Mouse (Mus musculus): ENCODE data around the gene Decr2. TPM values are rescaled to one million over a fixed set of nuclear protein-coding genes. Genes with fewer than 3 reads are reported as not detected.
"Not testable (repeated sequence)": the region's sequence is repeated elsewhere in the genome, so short reads cannot be mapped to it uniquely, and the experiment has no call there.

The Decr2 gene
- polyA plus RNA-seq, 1 experiment from 2014 or later = 39.4 TPM

DNA sequence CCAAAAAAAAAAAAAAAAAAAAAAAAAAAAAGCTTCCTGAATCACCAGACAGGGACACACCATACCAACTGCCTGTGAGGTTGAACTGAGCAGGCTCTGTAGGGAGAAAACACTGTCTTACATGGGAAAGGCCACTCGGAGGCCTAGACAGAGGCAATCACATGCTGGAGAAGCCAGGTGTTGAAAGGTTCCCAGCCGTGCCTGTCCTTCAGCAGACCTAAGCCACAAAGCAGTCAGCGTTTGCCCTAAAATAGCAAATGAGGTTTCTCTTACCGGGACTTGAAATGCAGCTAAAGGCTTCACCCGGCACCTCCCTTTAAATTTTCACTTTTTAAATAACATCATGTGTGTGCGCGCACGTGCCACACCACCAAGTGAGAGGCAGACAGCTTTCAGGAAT, 42.0 kb downstream of the Decr2 start:
- no peak for ATAC-seq
- Histone ChIP-seq H3K4me3 (replicated peaks) (no peak overlapping the region), H3K4me1 (replicated peaks) (no peaks in the 10 kb centered on the region; the same call in 1 of the 2 replicates), H3K4me2 (replicated peaks) (no peak overlapping the region), H3K27ac (no peak overlapping the region), H3K9ac (no peak overlapping the region), H3K27me3 (replicated peaks) (no peaks in the 10 kb centered on the region), H3K9me3 (no peaks in the 10 kb centered on the region), H3K36me3 (no peaks in the 10 kb centered on the region)
- WGBS = 90% methylated on average over 8 of the region's 8 CpGs

DNA sequence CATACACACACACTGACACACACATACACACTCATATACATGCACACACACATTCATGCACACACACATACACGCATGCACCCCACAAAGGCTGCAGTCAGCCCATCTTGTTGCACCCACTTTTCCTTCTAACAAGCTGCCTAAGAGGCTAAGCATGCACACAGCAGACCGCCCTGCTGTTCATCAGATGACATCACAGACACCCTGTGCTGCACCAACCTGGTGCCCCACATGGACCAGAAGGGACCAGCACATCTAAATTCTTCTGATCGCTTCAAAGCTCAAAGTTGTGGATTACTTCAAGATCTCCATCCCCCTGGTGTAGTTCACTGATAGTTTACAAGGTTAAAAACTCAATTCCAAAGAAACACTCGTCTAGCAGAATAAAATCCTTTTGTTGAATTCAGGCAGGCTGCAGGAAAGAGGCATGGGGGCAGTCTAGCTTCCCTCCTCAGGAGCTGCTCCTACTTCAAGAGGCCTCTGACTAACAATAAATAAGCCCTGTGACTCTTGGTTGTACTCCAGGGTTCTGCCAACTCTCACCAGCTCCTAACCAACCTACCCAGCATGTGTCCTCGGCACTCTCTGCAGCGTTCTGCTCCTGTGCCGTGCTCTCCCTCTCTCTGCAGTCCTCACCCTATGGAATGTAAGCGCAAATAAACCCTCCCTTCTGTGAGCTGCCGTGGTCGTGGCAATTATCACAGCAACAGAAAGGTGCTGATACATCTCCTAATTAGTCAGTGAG, 43.7 kb downstream of the Decr2 start:
- no peaks in the 10 kb centered on the region for H3K9me3 ChIP-seq
- H3K27me3 ChIP-seq (replicated peaks) = no peaks in the 10 kb centered on the region
- H3K4me3 ChIP-seq (replicated peaks) = no peak overlapping the region
- H3K4me2 ChIP-seq (replicated peaks) = no peak overlapping the region
- no peaks in the 10 kb centered on the region for H3K36me3 ChIP-seq
- H3K4me1 ChIP-seq (replicated peaks) = no peaks in the 10 kb centered on the region; the same call in 1 of the 2 replicates
- ATAC-seq = no peak
- 55% methylated on average over 10 of the region's 10 CpGs for WGBS
- no peak overlapping the region for H3K9ac ChIP-seq
- H3K27ac ChIP-seq = no peak overlapping the region

DNA sequence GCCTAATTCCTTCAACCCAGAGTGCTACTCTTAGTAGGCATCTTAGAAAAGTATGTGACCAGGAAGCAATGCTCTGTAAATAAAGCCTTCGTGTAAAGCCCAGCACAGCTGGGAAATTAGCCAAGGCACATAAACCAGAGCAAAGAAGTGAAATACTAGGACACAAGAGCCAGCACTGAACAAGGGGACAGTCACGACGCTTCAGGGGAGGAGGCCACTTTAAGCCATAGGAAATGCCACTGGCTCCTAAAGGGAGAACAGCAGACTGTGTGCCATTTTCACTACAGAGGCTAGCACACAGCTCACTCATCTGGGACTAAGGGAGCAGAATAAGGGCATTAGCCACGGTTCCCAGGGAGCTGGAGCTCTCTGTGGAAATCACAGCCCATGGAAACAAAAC, 44.9 kb downstream of the Decr2 start:
- no peaks in the 10 kb centered on the region for H3K36me3 ChIP-seq
- no peaks in the 10 kb centered on the region; the same call in 1 of the 2 replicates for H3K4me1 ChIP-seq (replicated peaks)
- no peak overlapping the region for H3K27ac ChIP-seq
- no peak overlapping the region for H3K4me2 ChIP-seq (replicated peaks)
- no peaks in the 10 kb centered on the region for H3K9me3 ChIP-seq
- no peak overlapping the region for H3K4me3 ChIP-seq (replicated peaks)
- no peak overlapping the region for H3K9ac ChIP-seq
- no peak for ATAC-seq
- H3K27me3 ChIP-seq (replicated peaks) = no peaks in the 10 kb centered on the region
- WGBS = 57% methylated on average over 4 of the region's 4 CpGs

DNA sequence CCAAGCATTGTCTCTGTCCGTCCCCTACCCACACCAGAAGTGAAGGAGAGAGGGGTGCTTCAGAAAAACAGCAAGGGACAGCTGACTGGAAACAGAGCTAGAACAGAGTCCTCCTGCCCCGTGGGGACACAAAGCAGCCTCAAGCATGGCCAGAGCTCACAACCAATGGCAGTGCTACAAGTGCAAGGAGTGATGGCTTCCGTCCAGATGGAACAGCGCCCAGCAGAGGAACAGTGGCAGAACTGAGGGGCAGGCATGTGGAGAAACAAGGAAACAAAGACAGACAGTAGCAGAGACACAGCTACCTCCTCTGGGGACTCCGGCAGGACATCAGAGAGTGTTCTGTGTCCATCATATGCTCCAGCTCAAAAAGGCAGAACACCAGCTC, 46.9 kb downstream of the Decr2 start:
- 73% methylated on average over 5 of the region's 5 CpGs for WGBS

DNA sequence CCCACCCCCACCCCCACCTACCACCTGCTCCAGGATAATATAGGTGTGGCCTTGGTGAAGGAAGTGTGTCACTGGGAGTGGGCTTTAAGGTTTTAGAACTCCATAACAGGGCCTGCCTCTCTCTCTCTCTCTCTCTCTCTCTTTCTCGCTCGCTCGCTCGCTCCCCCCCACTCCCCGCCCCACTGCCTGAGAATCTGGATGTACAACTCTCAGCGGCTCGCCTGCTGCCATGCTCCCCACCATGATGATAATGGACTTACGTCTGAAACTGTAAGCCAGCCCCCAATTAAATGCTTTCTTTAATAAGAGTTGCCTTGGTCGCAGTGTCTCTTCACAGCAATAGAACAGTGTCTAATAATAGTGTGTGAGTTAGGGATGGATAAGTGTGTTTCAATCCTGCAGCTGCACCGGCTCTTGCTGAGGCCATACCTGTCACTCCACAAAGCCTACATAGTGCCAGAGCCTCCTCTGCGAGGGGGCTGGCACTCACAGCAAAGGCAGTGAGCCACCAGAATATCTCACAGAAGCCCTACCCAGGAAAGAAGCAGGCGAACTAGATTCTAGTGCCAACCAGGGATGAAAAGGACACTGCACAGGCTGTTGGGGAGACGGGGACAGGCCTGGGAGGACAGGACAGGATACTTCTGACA, 47.4 kb downstream of the Decr2 start:
- Histone ChIP-seq H3K9ac (no peak overlapping the region), H3K36me3 (no peaks in the 10 kb centered on the region), H3K4me3 (replicated peaks) (no peak overlapping the region), H3K4me1 (replicated peaks) (no peaks in the 10 kb centered on the region; the same call in 1 of the 2 replicates), H3K4me2 (replicated peaks) (no peak overlapping the region), H3K27ac (no peak overlapping the region), H3K27me3 (replicated peaks) (no peaks in the 10 kb centered on the region), H3K9me3 (no peaks in the 10 kb centered on the region)
- ATAC-seq = no peak
- WGBS = 83% methylated on average over 13 of the region's 13 CpGs

More for the DNA sequence above, 46.9 kb downstream of the Decr2 start:
- no peak for ATAC-seq
- no peak overlapping the region for H3K27ac ChIP-seq
- H3K9ac ChIP-seq = peak overlapping the region; percentile 18; the same call in 1 of the 2 replicates
- no peaks in the 10 kb centered on the region for H3K36me3 ChIP-seq
- H3K4me2 ChIP-seq (replicated peaks) = no peak overlapping the region
- H3K9me3 ChIP-seq = no peaks in the 10 kb centered on the region
- no peak overlapping the region for H3K4me3 ChIP-seq (replicated peaks)
- no peaks in the 10 kb centered on the region; the same call in 1 of the 2 replicates for H3K4me1 ChIP-seq (replicated peaks)
- H3K27me3 ChIP-seq (replicated peaks) = no peaks in the 10 kb centered on the region

DNA sequence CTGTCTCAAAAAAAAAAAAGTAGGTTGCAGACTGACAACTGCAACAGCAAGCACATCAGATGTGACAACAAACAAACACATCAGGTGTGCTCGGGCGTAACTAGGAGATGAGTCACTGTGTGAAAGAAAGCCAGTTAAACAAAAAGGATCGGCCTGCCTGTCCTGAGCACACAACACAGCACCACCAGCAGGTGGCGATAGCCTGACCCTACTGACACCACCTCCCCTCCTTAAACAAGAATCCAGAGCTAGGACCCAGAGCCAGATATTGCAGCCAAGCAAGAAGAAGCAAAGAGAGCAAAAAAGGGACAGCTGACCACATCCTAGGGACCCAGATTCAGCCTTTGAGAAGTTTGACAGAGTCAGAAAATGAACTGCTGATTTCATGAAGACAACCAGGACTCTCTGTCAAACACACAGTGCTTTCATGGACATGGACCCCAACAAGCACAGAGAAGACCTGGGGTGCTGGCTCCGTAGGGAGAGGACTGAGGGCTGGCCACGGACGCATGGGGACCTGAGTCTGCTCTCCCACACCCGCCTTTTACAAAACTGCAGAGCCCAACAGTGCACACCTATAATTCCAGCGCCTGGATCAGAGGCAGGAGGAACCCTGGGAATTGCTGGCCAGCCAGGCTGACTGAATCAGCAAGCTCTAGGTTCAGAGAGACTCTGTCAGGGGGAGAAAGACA, 48.9 kb downstream of the Decr2 start:
- H3K27me3 ChIP-seq (replicated peaks) = no peaks in the 10 kb centered on the region
- peak; percentile 63 for ATAC-seq
- H3K9me3 ChIP-seq = no peaks in the 10 kb centered on the region
- no peaks in the 10 kb centered on the region for H3K36me3 ChIP-seq
- no peak overlapping the region for H3K27ac ChIP-seq
- no peak overlapping the region for H3K4me2 ChIP-seq (replicated peaks)
- H3K4me1 ChIP-seq (replicated peaks) = no peaks in the 10 kb centered on the region; the same call in 1 of the 2 replicates
- WGBS = 46% methylated on average over 9 of the region's 9 CpGs
- no peak overlapping the region for H3K9ac ChIP-seq
- H3K4me3 ChIP-seq (replicated peaks) = no peak overlapping the region

DNA sequence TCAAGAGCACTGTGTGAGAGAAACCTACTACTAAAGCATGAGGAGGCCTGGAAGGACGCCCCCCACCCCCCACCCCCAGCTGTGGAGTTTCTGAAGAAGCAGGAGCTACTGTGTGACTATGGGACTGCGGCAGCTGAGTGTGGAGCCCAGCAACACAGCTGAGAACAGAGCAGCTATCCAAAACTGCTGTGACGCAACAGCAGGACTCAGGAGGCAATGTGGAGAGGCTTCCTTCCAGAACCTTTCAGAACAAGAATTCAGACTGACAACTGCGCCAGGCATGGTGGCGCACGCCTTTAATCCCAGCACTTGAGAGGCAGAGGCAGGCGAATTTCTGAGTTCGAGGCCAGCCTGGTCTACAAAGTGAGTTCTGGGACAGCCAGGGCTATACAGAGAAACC, 49.4 kb downstream of the Decr2 start:
- ATAC-seq; H3K27me3 ChIP-seq (replicated peaks); H3K4me3 ChIP-seq (replicated peaks); H3K36me3 ChIP-seq; H3K4me2 ChIP-seq (replicated peaks); H3K4me1 ChIP-seq (replicated peaks); H3K27ac ChIP-seq; H3K9ac ChIP-seq; H3K9me3 ChIP-seq: not testable (repeated sequence)
- 86% methylated on average over 8 of the region's 8 CpGs for WGBS

DNA sequence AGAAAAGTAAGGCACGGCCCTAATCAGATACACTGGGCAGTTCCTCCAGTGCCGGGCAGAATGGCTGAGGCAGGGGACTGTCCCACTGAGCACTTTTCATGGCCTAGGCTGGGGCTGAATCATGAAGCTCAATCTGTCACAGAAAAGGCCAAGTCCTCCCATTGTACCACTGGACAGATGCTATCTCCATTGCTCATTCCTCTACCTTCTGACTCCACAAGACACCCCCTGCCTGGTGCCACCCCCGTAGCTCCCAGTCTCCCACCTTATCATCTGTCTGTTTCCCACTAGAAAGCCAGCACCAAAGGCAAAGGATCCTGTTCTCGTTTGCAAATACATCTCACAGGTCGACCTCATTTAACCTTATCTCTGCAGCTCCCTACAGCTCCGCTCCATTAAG, 58.1 kb downstream of the Decr2 start:
- Histone ChIP-seq H3K4me3 (replicated peaks) (no peak overlapping the region), H3K27me3 (replicated peaks) (no peaks in the 10 kb centered on the region), H3K36me3 (no peaks in the 10 kb centered on the region), H3K27ac (no peak overlapping the region), H3K9me3 (no peaks in the 10 kb centered on the region), H3K4me2 (replicated peaks) (no peak overlapping the region), H3K9ac (no peak overlapping the region), H3K4me1 (replicated peaks) (no peaks in the 10 kb centered on the region)
- 74% methylated on average over 6 of the region's 6 CpGs for WGBS
- no peak for ATAC-seq

DNA sequence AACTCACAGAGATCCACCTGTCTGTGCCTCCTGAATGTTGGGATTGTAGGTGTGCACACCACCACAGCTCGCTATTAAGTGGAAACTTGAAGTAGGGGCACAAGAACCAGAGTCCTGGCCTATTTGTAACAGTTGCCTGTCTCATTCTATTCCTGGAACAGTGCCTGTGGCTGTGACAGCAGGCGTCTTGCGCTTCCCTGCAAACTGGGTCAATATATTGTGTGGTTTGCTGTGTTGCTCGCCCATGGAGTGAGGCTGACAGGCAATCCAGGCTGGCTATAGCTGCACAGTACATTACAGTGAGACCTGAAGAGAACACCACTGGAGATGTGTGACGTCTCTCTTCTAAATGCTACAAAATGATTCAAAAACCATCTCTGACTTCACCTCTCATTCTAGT, 58.6 kb downstream of the Decr2 start:
- WGBS = 92% methylated on average over 5 of the region's 5 CpGs
- ATAC-seq = no peak
- H3K9ac ChIP-seq = no peak overlapping the region
- H3K27me3 ChIP-seq (replicated peaks) = no peaks in the 10 kb centered on the region
- no peaks in the 10 kb centered on the region for H3K9me3 ChIP-seq
- no peaks in the 10 kb centered on the region for H3K36me3 ChIP-seq
- no peak overlapping the region for H3K4me2 ChIP-seq (replicated peaks)
- H3K4me3 ChIP-seq (replicated peaks) = no peak overlapping the region
- no peak overlapping the region for H3K27ac ChIP-seq
- H3K4me1 ChIP-seq (replicated peaks) = no peaks in the 10 kb centered on the region

Other genes starting within 250 kb of the Decr2 start
- gene Gm20683, start 248.6 kb downstream of the Decr2 start, polyA plus RNA-seq (2015; fragmentation: Nextera tagmentation; extraction: Ambion mirVana) = 1.1 and 2.4 TPM in 2 replicates
- 19.2 and 22.1 TPM in 2 replicates for gene Rhot2, start 245.5 kb downstream of the Decr2 start, polyA plus RNA-seq (2015; fragmentation: Nextera tagmentation; extraction: Ambion mirVana)
- 14.0 and 18.7 TPM in 2 replicates for gene Wdr90, start 228.8 kb downstream of the Decr2 start, polyA plus RNA-seq (2015; fragmentation: Nextera tagmentation; extraction: Ambion mirVana)
- gene Mcrip2, start 221.6 kb downstream of the Decr2 start, polyA plus RNA-seq (2015; fragmentation: Nextera tagmentation; extraction: Ambion mirVana) = 73.0 and 77.0 TPM in 2 replicates
- 53.5 and 67.8 TPM in 2 replicates for gene Mettl26, start 215.3 kb downstream of the Decr2 start, polyA plus RNA-seq (2015; fragmentation: Nextera tagmentation; extraction: Ambion mirVana)
- gene Wfikkn1, start 209.5 kb downstream of the Decr2 start, polyA plus RNA-seq (2015; fragmentation: Nextera tagmentation; extraction: Ambion mirVana) = 0.29 and 0.36 TPM in 2 replicates
- gene Rab40c, start 170.6 kb downstream of the Decr2 start, polyA plus RNA-seq (2015; fragmentation: Nextera tagmentation; extraction: Ambion mirVana) = 21.4 and 24.9 TPM in 2 replicates
- gene Pigq, start 145.4 kb downstream of the Decr2 start, polyA plus RNA-seq (2015; fragmentation: Nextera tagmentation; extraction: Ambion mirVana) = 52.1 and 56.4 TPM in 2 replicates
- 0.10 and 0.46 TPM in 2 replicates for gene Nhlrc4, start 145.4 kb downstream of the Decr2 start, polyA plus RNA-seq (2015; fragmentation: Nextera tagmentation; extraction: Ambion mirVana)
- gene A930017K11Rik, start 137.8 kb downstream of the Decr2 start, polyA plus RNA-seq (2015; fragmentation: Nextera tagmentation; extraction: Ambion mirVana) = 0.20 and 0.28 TPM in 2 replicates
- gene Capn15, start 104.5 kb downstream of the Decr2 start, polyA plus RNA-seq (2015; fragmentation: Nextera tagmentation; extraction: Ambion mirVana) = 18.5 and 25.1 TPM in 2 replicates
- 12.4 and 13.6 TPM in 2 replicates for gene Rab11fip3, start 20.8 kb downstream of the Decr2 start, polyA plus RNA-seq (2015; fragmentation: Nextera tagmentation; extraction: Ambion mirVana)
- 96.7 and 107 TPM in 2 replicates for gene Nme4, start 5.3 kb upstream of the Decr2 start, polyA plus RNA-seq (2015; fragmentation: Nextera tagmentation; extraction: Ambion mirVana)
- gene Tmem8, start 23.0 kb upstream of the Decr2 start, polyA plus RNA-seq (2015; fragmentation: Nextera tagmentation; extraction: Ambion mirVana) = 8.7 and 10.9 TPM in 2 replicates
- 218 and 240 TPM in 2 replicates for gene Mrpl28, start 33.2 kb upstream of the Decr2 start, polyA plus RNA-seq (2015; fragmentation: Nextera tagmentation; extraction: Ambion mirVana)
- 14.2 and 17.8 TPM in 2 replicates for gene Axin1, start 48.4 kb upstream of the Decr2 start, polyA plus RNA-seq (2015; fragmentation: Nextera tagmentation; extraction: Ambion mirVana)
- 36.4 and 126 TPM in 2 replicates for gene Pdia2, start 108.8 kb upstream of the Decr2 start, polyA plus RNA-seq (2015; fragmentation: Nextera tagmentation; extraction: Ambion mirVana)
- 11.8 and 19.3 TPM in 2 replicates for gene Rgs11, start 112.6 kb upstream of the Decr2 start, polyA plus RNA-seq (2015; fragmentation: Nextera tagmentation; extraction: Ambion mirVana)
- 53.4 and 94.1 TPM in 2 replicates for gene Arhgdig, start 117.4 kb upstream of the Decr2 start, polyA plus RNA-seq (2015; fragmentation: Nextera tagmentation; extraction: Ambion mirVana)
- gene Fam234a, start 153.9 kb upstream of the Decr2 start, polyA plus RNA-seq (2015; fragmentation: Nextera tagmentation; extraction: Ambion mirVana) = 89.5 and 101 TPM in 2 replicates
- gene Luc7l, start 162.6 kb upstream of the Decr2 start, polyA plus RNA-seq (2015; fragmentation: Nextera tagmentation; extraction: Ambion mirVana) = 82.9 and 93.8 TPM in 2 replicates

Measured in intestine, embryonic 15.5 days (tissue).